Mouse (Mus musculus) forebrain, postnatal 0 days (tissue): ENCODE measurements at regions not wholly inside any gene's neighbourhood (a gene's known extent, or its start where the extent isn't known, plus 50 kb on each side); places are given as distances from the start of the nearest gene placed in this dataset.
A peak's percentile ranks its signal among the peaks of the same experiment; 100 is the strongest.

ENCODE experiments used
- ATAC-seq: fragments of 200-750 bp; cut with Nextera tagmentation; 2 replicates; pipeline ENCODE4 v1.8.0; 2017; ENCODE audit warnings: mild to moderate bottlenecking, moderate library complexity
- DNase-seq: peaks from one replicate; pipeline ENCODE4 v3.0.0-alpha.2; 2015
- H3K27ac ChIP-seq: fragments of 300-500 bp; sonication (generic); 2 replicates; pipeline ENCODE4 v1.5.1; 2014; ENCODE audit warnings: low read depth, mild to moderate bottlenecking, antibody characterized with exemption, low read length, moderate library complexity, mixed read lengths
- H3K27me3 ChIP-seq: fragments of 300-500 bp; sonication (generic); 2 replicates; pipeline ENCODE4 v1.6.1; 2014; ENCODE audit warnings: mild to moderate bottlenecking, low read length, mixed read lengths; ENCODE audit not compliant: insufficient read depth
- H3K36me3 ChIP-seq: fragments of 300-500 bp; sonication (generic); 2 replicates; pipeline ENCODE4 v1.6.1; 2014; ENCODE audit warnings: mild to moderate bottlenecking, moderate library complexity; ENCODE audit not compliant: insufficient read depth
- H3K4me1 ChIP-seq: fragments of 300-500 bp; sonication (generic); 2 replicates; pipeline ENCODE4 v1.6.1; 2014; ENCODE audit warnings: antibody characterized with exemption; ENCODE audit not compliant: insufficient read depth
- H3K4me2 ChIP-seq: fragments of 300-500 bp; sonication (generic); 2 replicates; pipeline ENCODE4 v1.6.1; 2014; ENCODE audit warnings: low read depth, mild to moderate bottlenecking, moderate library complexity
- H3K4me3 ChIP-seq: fragments of 300-500 bp; sonication (generic); 2 replicates; pipeline ENCODE4 v1.5.1; 2014; ENCODE audit warnings: low read depth, low read length, mixed read lengths
- H3K9ac ChIP-seq: fragments of 300-500 bp; sonication (generic); 2 replicates; pipeline ENCODE4 v1.6.1; 2014; ENCODE audit warnings: mild to moderate bottlenecking
- H3K9me3 ChIP-seq: fragments of 300-500 bp; sonication (generic); 2 replicates; pipeline ENCODE4 v1.6.1; 2016; ENCODE audit warnings: low read length
- CTCF ChIP-seq: sonication (generic); IDR thresholded peaks from 2 replicates; pipeline ENCODE4 v1.5.1; 2016; ENCODE audit warnings: antibody characterized with exemption, control low read depth, low read depth
- WGBS: fragments of 180-500 bp; shearing (Covaris S2); extraction: QIAGEN DNeasy Blood & Tissue Kit; methylation state at CpG from one replicate; pipeline ENCODE4 v1.1.7; 2014; 5-methylcytosine and 5-hydroxymethylcytosine counted together

GRCm38 (mm10) chr10:101038630-101039029, 448.3 kb downstream of the 1700017N19Rik start:
- no peak for TF ChIP-seq CTCF
- ATAC-seq (no peak), DNase-seq (peak; percentile 43)
- no peak overlapping the region for H3K27ac ChIP-seq
- no peak overlapping the region for H3K9ac ChIP-seq
- no peak overlapping the region for H3K4me3 ChIP-seq
- H3K4me2 ChIP-seq: no peak overlapping the region
- no peaks in the 10 kb centered on the region for H3K9me3 ChIP-seq
- H3K36me3 ChIP-seq: no peaks in the 10 kb centered on the region
- no peaks in the 10 kb centered on the region for H3K4me1 ChIP-seq
- H3K27me3 ChIP-seq: no peaks in the 10 kb centered on the region

- Histone ChIP-seq H3K4me2 (no peak overlapping the region), H3K4me1 (no peaks in the 10 kb centered on the region), H3K27ac (no peak overlapping the region), H3K9me3 (no peaks in the 10 kb centered on the region), H3K4me3 (no peak overlapping the region), H3K36me3 (no peaks in the 10 kb centered on the region), H3K27me3 (no peaks in the 10 kb centered on the region), H3K9ac (no peak overlapping the region)
- no peak for ATAC-seq
- 83% methylated on average over 1 of the region's 1 CpGs for WGBS
- TF ChIP-seq CTCF: no peak
- no peak for DNase-seq
These were observed 448.8 kb downstream of the 1700017N19Rik start for GRCm38 (mm10) chr10:101039034-101039433.
